Mouse (Mus musculus): ENCODE results near the gene Gabbr2.

DNA sequence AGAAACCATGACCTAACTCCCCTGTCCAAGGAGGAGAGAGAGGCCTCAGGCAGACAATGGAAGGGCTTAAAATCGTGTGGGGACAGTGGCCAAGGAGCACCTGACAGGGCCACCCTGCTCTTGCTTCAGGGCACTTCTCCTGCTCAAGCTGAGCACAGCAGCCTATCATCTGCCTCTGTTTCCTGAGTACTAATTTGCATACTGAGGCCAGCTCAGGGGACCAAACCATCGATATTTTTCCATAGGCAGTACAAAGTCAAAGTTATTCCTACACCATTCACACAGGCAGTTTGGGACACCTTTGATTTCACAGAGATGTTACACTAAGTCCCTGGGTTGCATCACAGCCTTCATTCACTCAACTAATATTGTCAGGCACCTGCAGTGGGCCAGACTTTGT lies 249.1 kb downstream of the Gabbr2 start:
- TF ChIP-seq CTCF (IDR thresholded peaks at IDR 0.05; ENCODE audit: low read depth, low read length), result no peak
- TF ChIP-seq POLR2A (IDR thresholded peaks at IDR 0.05; ENCODE audit: insufficient read depth, low read length), result no peak
- no peak for TF ChIP-seq EP300 (IDR thresholded peaks at IDR 0.05; ENCODE audit: insufficient read depth, low read depth, low read length)

Data from ES-Bruce4 (cell line).